Mouse (Mus musculus): Measurements from ENCODE around the gene Piwil4.

Piwil4 gene

DNA sequence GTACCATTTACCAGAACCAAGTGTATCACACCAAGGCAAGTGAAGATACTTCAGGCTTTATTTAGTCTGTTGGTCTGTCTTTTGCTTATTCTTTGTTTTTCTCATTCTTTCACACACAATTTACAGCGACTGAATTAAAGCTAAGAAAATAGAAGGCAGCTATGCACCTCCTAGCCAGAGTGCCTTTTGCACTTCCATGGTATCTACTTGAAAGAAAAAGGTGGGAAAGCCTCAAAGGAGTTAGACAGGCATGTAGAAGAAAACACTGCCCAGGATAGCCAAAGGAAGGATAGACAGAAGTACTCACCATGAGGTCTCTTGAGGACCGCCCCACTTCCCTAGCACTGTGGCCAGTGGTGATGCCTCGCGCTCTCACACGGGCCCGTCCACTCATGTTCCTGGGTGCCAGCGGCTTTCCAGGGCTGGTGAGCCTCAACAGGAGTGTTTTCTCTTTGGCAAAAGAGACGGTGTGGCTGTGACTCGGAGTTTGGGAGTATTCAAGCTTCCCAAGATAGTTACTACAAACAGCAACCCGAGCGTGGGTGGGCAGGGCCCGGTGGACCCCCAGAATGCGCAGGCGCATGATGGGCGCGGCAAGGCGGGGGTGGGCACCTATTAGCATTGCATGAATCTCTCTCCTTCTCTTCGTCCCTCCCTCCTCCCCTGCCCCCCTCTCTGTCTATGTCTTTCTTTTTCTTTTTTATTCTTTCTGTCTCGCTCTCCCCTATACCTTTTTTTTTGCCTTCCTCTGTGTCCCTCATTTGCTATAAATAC is at the start of gene Piwil4:
Piwil4 (minus strand) TSS at position 583 of the 774 bp plus-strand sequence.
- in situ Hi-C loops (cut with MboI; ENCODE audit: low pct_unique_long_range_greater_than_20kb in 1 of 2, low sequenced_read_pairs in 2 of 2, unreplicated experiment in 1 of 2) = no loop called here

DNA sequence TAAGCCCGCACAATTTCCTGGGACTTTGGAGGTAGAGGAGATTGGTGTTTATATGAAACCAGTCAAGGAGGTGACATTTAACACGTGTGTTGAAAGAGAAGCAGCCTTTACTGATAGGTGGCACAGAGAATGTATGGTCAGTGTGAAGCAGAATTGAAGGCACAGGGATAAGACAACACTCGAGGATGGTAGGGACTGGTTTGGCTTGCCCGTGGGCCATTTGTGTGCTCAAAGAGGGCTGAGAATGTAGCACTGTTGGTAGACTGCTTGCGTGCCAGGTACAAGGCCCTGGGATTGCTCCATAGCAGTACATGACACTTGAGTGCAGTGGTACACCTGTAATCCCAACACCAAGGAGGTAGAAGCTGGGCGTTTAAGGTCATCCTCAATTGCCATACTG is 46.8 kb upstream of the Piwil4 start:
- in situ Hi-C loops (cut with MboI; ENCODE audit: low pct_unique_long_range_greater_than_20kb in 1 of 2, low sequenced_read_pairs in 2 of 2, unreplicated experiment in 1 of 2) = loop anchor here (25.0 kb wide), 1 partner anchor 950 kb away; the partner anchor contains the start of genes Cep57 (in 2 of the 2) and Fam76b (in 2 of the 2)

DNA sequence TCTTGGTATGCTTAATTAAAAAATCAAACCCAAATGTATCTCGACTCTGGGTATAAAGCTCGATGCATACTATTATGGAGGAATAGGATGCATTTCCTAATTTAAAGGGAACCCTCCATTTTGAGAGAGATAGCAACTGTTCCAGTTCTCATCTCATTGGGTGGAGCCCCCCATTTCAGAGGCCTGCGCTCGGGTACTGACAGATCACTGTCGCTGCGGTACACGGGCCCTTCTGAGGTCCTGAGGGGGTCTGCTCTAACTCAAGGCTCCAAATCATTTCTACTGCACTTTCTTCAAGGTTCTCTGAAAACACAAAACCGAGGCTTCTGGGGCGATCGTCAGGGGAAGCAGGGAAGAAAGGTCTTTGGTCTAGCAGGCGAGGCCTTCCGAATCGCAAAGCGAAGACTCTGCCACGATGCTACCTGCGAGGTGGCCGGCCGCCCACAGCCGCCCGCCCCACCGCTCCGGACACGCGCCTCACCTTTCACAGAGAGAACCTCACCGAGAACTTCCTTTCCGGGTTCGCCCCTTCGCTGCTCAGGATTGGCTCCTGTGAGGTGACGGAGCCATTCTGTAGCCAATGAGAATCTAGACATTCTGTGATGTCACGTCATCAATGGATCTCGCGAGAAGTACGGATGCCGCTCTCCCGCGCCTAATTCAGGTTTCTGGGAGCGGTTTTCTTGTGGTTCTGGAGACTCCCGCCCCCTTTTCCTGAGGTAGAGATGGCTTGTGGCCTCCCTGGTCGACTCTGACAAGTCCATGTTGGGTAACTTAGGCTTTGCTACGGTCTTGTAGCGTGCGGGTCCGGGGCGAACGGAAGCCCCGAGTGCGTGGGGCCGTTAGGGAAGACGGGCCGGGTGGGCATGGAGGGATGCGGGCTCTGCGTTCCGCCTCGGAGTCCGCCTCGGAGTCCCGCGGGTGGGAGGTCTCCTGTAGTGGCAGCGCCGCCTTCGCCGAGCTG is 43.8 kb upstream of the Piwil4 start, which contains the start of the genes Mre11a and Ankrd49:
Mre11a (plus strand) TSS at position 616 of the 964 bp plus-strand sequence.
Ankrd49 (minus strand) TSS at position 818 of the 964 bp plus-strand sequence.
- in situ Hi-C loops (cut with MboI; ENCODE audit: low pct_unique_long_range_greater_than_20kb in 1 of 2, low sequenced_read_pairs in 2 of 2, unreplicated experiment in 1 of 2) = loop anchor here (25.0 kb wide), 1 partner anchor 947 kb away; the partner anchor contains the start of genes Cep57 (in 2 of the 2) and Fam76b (in 2 of the 2)

- in situ Hi-C loops (cut with MboI; ENCODE audit: low pct_unique_long_range_greater_than_20kb in 1 of 2, low sequenced_read_pairs in 2 of 2, unreplicated experiment in 1 of 2) = loop anchor here (10.0 to 25.0 kb wide), 2 partner anchors 236 to 941 kb away; partner anchors contain the start of genes Cep57 (in 2 of the 2) and Fam76b (in 2 of the 2)
Observed at GRCm38 (mm10) chr9:14778341-14778740, 37.8 kb upstream of the Piwil4 start.

DNA sequence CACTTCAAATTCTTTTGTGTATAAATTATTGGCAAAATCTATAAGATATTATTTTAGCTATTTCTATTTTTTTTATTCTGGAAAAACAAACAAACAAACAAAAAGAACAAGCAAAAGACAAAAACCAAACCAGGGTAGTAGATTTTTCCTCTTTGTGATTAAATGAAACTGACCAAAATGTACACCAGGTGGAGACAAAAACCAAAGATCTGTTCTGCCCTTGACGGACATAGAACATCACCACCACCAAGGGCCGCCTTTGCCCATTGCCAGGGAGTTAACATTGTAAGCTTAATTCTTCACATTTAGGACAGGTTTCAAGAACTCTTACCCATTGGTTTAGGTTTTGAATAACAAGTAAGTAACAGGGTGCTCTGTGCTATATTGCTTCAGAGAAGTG is 33.3 kb upstream of the Piwil4 start:
- in situ Hi-C loops (cut with MboI; ENCODE audit: low pct_unique_long_range_greater_than_20kb in 1 of 2, low sequenced_read_pairs in 2 of 2, unreplicated experiment in 1 of 2) = loop anchor here in 1 of 2 experiments (10.0 kb wide), 1 partner anchor 241 kb away; no protein-coding TSS in a partner anchor

- in situ Hi-C loops (cut with MboI; ENCODE audit: low pct_unique_long_range_greater_than_20kb in 1 of 2, low sequenced_read_pairs in 2 of 2, unreplicated experiment in 1 of 2) = loop anchor here in 1 of 2 experiments (10.0 kb wide), 1 partner anchor 243 kb away; no protein-coding TSS in a partner anchor
Observed at GRCm38 (mm10) chr9:14772074-14772473, 31.5 kb upstream of the Piwil4 start.

GRCm38 (mm10) chr9:14770803-14771471 is 30.4 kb upstream of the Piwil4 start, which contains the start of gene 1700012B09Rik:
1700012B09Rik (minus strand) TSS chr9:14771030.
- in situ Hi-C loops (cut with MboI; ENCODE audit: low pct_unique_long_range_greater_than_20kb in 1 of 2, low sequenced_read_pairs in 2 of 2, unreplicated experiment in 1 of 2) = loop anchor here in 1 of 2 experiments (10.0 kb wide), 1 partner anchor 244 kb away; no protein-coding TSS in a partner anchor

DNA sequence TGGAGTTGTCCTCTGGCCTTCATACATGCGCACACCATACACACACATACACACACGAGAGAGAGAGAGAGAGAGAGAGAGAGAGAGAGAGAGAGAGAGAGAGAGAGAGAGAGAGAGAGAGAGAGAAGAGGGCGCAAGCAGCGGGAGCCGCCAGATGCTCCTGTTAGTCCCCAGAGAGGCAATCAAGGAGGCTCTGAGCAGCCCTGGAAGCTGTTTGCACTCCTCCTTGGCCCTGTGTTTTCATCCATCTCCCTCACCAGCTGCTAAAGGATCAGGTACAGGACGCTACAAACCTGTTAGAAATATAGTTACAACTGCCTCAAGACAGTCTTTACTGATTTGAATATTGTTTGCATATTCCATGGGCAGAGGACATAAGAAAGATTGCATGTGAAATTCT is 29.3 kb upstream of the Piwil4 start:
- in situ Hi-C loops (cut with MboI; ENCODE audit: low pct_unique_long_range_greater_than_20kb in 1 of 2, low sequenced_read_pairs in 2 of 2, unreplicated experiment in 1 of 2) = loop anchor here in 1 of 2 experiments (10.0 kb wide), 1 partner anchor 245 kb away; no protein-coding TSS in a partner anchor

GRCm38 (mm10) chr9:14764765-14765164 is 24.2 kb upstream of the Piwil4 start:
- in situ Hi-C loops (cut with MboI; ENCODE audit: low pct_unique_long_range_greater_than_20kb in 1 of 2, low sequenced_read_pairs in 2 of 2, unreplicated experiment in 1 of 2) = no loop called here

GRCm38 (mm10) chr9:14759261-14759660 is 18.7 kb upstream of the Piwil4 start:
- in situ Hi-C loops (cut with MboI; ENCODE audit: low pct_unique_long_range_greater_than_20kb in 1 of 2, low sequenced_read_pairs in 2 of 2, unreplicated experiment in 1 of 2) = loop anchor here in 1 of 2 experiments (5.0 kb wide), 1 partner anchor 42 kb away; no protein-coding TSS in a partner anchor

DNA sequence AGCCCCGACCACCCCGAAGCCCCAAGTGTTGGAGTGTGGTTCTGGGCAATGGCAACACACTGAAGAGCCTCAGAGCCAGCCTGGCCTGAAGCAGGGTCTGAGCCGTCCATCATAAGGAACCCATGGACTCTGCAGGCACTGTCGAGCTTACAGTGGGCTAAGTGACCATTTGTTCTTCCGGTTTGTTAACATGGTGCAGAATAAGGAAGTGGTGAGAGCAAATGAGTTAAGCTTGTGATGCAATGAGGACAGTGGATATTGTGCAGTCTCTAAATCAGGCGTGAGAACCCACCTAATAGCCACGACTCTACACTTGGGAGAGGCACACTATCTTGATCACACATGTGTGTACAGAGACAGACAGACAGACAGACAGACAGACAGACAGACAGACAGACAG is 18.1 kb upstream of the Piwil4 start:
- in situ Hi-C loops (cut with MboI; ENCODE audit: low pct_unique_long_range_greater_than_20kb in 1 of 2, low sequenced_read_pairs in 2 of 2, unreplicated experiment in 1 of 2) = loop anchor here in 1 of 2 experiments (5.0 kb wide), 1 partner anchor 41 kb away; no protein-coding TSS in a partner anchor

DNA sequence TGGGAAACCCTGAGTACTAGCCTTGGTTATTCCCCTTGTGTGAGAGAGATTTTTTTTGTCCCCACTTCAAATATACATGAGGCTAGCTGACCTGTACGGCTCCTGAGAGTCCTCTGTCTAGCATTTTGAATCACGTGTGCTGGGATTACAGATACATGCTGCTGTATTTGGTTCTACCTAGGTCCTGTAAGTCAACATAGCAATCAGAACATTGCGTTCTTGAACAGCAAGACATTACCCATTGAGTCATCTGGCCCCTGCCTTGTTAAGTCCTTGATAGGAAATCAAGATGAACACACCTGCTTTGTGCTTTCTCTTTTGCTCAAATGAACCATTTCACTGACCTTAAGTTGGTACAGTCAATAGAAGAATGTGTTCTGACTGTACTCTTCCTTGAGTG is 13.9 kb upstream of the Piwil4 start:
- in situ Hi-C loops (cut with MboI; ENCODE audit: low pct_unique_long_range_greater_than_20kb in 1 of 2, low sequenced_read_pairs in 2 of 2, unreplicated experiment in 1 of 2) = no loop called here

GRCm38 (mm10) chr9:14753947-14754346 is 13.4 kb upstream of the Piwil4 start:
- in situ Hi-C loops (cut with MboI; ENCODE audit: low pct_unique_long_range_greater_than_20kb in 1 of 2, low sequenced_read_pairs in 2 of 2, unreplicated experiment in 1 of 2) = no loop called here

- in situ Hi-C loops (cut with MboI; ENCODE audit: low pct_unique_long_range_greater_than_20kb in 1 of 2, low sequenced_read_pairs in 2 of 2, unreplicated experiment in 1 of 2) = no loop called here
Observed at GRCm38 (mm10) chr9:14752001-14752522, 11.5 kb upstream of the Piwil4 start, which contains the start of gene Fut4. Fut4 (minus strand) TSS chr9:14752393.

GRCm38 (mm10) chr9:14751503-14752000 is 11.0 kb upstream of the Piwil4 start:
- in situ Hi-C loops (cut with MboI; ENCODE audit: low pct_unique_long_range_greater_than_20kb in 1 of 2, low sequenced_read_pairs in 2 of 2, unreplicated experiment in 1 of 2) = no loop called here

- in situ Hi-C loops (cut with MboI; ENCODE audit: low pct_unique_long_range_greater_than_20kb in 1 of 2, low sequenced_read_pairs in 2 of 2, unreplicated experiment in 1 of 2) = no loop called here
Observed at GRCm38 (mm10) chr9:14750901-14751502, 10.5 kb upstream of the Piwil4 start.

Measured in mouse embryonic stem cell (cell line).